ENCODE assay signal across 21 mouse cellular contexts in genomic region chr3:123754927-123755326, GRCm38 (mm10).
DNase-seq lines count a peak whose midpoint lies in the region; ATAC-seq and TF ChIP-seq lines count a peak whose summit lies in the region.
"Had no signal": no experiment of that assay in that cellular context is flagged by ENCODE, and none has a peak within 500 bp of the region (broad histone marks: within the 10 kb centered on the region; RNA-seq: fewer than 3 reads in every experiment).

No protein-coding gene starts in this region.

- H3K27ac ChIP-seq in left cerebral cortex, adult 2 months = peak overlapping the region; percentile 80
- no peak overlapping the region for H3K27ac ChIP-seq in hindbrain, embryonic 14.5 days
- no peak overlapping the region for H3K27ac ChIP-seq in neural tube, embryonic 15.5 days (replicated peaks)
- H3K27ac ChIP-seq: embryonic facial prominence, embryonic 12.5 days; heart, embryonic 13.5 days; hindbrain, embryonic 13.5 days; limb, embryonic 13.5 days; liver, embryonic 13.5 days; lung, embryonic 15.5 days; stomach, embryonic 15.5 days had no signal

- H3K4me3 ChIP-seq in left cerebral cortex, adult 2 months = no peak overlapping the region
- H3K4me3 ChIP-seq in myocyte = no peak overlapping the region
- no peak overlapping the region for H3K4me3 ChIP-seq in hindbrain, embryonic 14.5 days (replicated peaks; ENCODE audit: low read length)
- H3K4me3 ChIP-seq in neural tube, embryonic 15.5 days (replicated peaks) = no peak overlapping the region
- H3K4me3 ChIP-seq: embryonic facial prominence, embryonic 12.5 days; heart, embryonic 13.5 days; hindbrain, embryonic 13.5 days; limb, embryonic 13.5 days; liver, embryonic 13.5 days; lung, embryonic 15.5 days; stomach, embryonic 15.5 days had no signal

- no peak overlapping the region for H3K9ac ChIP-seq in hindbrain, embryonic 14.5 days
- no peak overlapping the region for H3K9ac ChIP-seq in neural tube, embryonic 15.5 days (replicated peaks)
- H3K9ac ChIP-seq: embryonic facial prominence, embryonic 12.5 days; heart, embryonic 13.5 days; hindbrain, embryonic 13.5 days; limb, embryonic 13.5 days; liver, embryonic 13.5 days; lung, embryonic 15.5 days; stomach, embryonic 15.5 days had no signal

- no peaks in the 10 kb centered on the region for H3K36me3 ChIP-seq in myocyte (ENCODE audit: control insufficient read depth, insufficient read depth)
- H3K36me3 ChIP-seq in hindbrain, embryonic 14.5 days (replicated peaks; ENCODE audit: control insufficient read depth, insufficient read depth) = no peaks in the 10 kb centered on the region
- no peaks in the 10 kb centered on the region for H3K36me3 ChIP-seq in neural tube, embryonic 15.5 days
- H3K36me3 ChIP-seq: embryonic facial prominence, embryonic 12.5 days; heart, embryonic 13.5 days; hindbrain, embryonic 13.5 days; limb, embryonic 13.5 days; liver, embryonic 13.5 days; lung, embryonic 15.5 days; stomach, embryonic 15.5 days had no signal

- TF ChIP-seq POLR2A in myocyte (IDR thresholded peaks at IDR 0.05; ENCODE audit: insufficient read length, low read depth) = no peak

- WGBS in hindbrain, embryonic 14.5 days = 85% methylated on average over 1 of the region's 1 CpGs
- WGBS in neural tube, embryonic 15.5 days = 82% methylated on average over 1 of the region's 1 CpGs

- peak overlapping the region; percentile 75 for H3K4me2 ChIP-seq in myocyte (ENCODE audit: low read depth)
- no peak overlapping the region for H3K4me2 ChIP-seq in hindbrain, embryonic 14.5 days (replicated peaks)
- no peak overlapping the region for H3K4me2 ChIP-seq in neural tube, embryonic 15.5 days
- H3K4me2 ChIP-seq: embryonic facial prominence, embryonic 12.5 days; heart, embryonic 13.5 days; hindbrain, embryonic 13.5 days; limb, embryonic 13.5 days; liver, embryonic 13.5 days; lung, embryonic 15.5 days; stomach, embryonic 15.5 days had no signal

- H3K27me3 ChIP-seq in myocyte (ENCODE audit: control insufficient read depth, insufficient read depth, insufficient read length) = no peaks in the 10 kb centered on the region
- no peaks in the 10 kb centered on the region for H3K27me3 ChIP-seq in hindbrain, embryonic 14.5 days (ENCODE audit: control insufficient read depth, insufficient read depth, low read length)
- H3K27me3 ChIP-seq in neural tube, embryonic 15.5 days (replicated peaks) = no peaks in the 10 kb centered on the region
- H3K27me3 ChIP-seq: embryonic facial prominence, embryonic 12.5 days; heart, embryonic 13.5 days; hindbrain, embryonic 13.5 days; limb, embryonic 13.5 days; liver, embryonic 13.5 days; lung, embryonic 15.5 days; stomach, embryonic 15.5 days had no signal

- no peaks in the 10 kb centered on the region for H3K79me2 ChIP-seq in myocyte (ENCODE audit: control insufficient read depth, insufficient read depth)

- intact Hi-C loops in left cerebral cortex, adult 2 months (cut with DNase I) = loop anchor here (2.0 to 10.0 kb wide), 4 partner anchors 32 to 320 kb away; partner anchors contain the start of gene Ndst3
- intact Hi-C loops in left cerebral cortex, postnatal 10 days (cut with DNase I) = loop anchor here (10.0 kb wide), 1 partner anchor 320 kb away; no protein-coding TSS in a partner anchor

- H3ac ChIP-seq in myocyte (ENCODE audit: control insufficient read depth, insufficient read length) = no peak overlapping the region

- no peaks in the 10 kb centered on the region for H3K4me1 ChIP-seq in hindbrain, embryonic 14.5 days (replicated peaks; ENCODE audit: control insufficient read depth, insufficient read depth, low read length)
- no peaks in the 10 kb centered on the region for H3K4me1 ChIP-seq in neural tube, embryonic 15.5 days
- H3K4me1 ChIP-seq: embryonic facial prominence, embryonic 12.5 days; hindbrain, embryonic 13.5 days; limb, embryonic 13.5 days; liver, embryonic 13.5 days; lung, embryonic 15.5 days; stomach, embryonic 15.5 days had no signal

- no peaks in the 10 kb centered on the region for H3K9me3 ChIP-seq in hindbrain, embryonic 14.5 days (ENCODE audit: control insufficient read depth, low read length)
- H3K9me3 ChIP-seq in neural tube, embryonic 15.5 days (replicated peaks) = no peaks in the 10 kb centered on the region
- H3K9me3 ChIP-seq: embryonic facial prominence, embryonic 12.5 days; heart, embryonic 13.5 days; hindbrain, embryonic 13.5 days; limb, embryonic 13.5 days; liver, embryonic 13.5 days; lung, embryonic 15.5 days; stomach, embryonic 15.5 days had no signal

- no peak for TF ChIP-seq CTCF in left cerebral cortex, adult 2 months (IDR thresholded peaks at IDR 0.05)

- no peak for ATAC-seq in hindbrain, embryonic 14.5 days (ENCODE audit: low FRiP score)
- no peak for ATAC-seq in neural tube, embryonic 15.5 days (ENCODE audit: low FRiP score)

- peak in 1 of 2 experiments; percentile 10 for DNase-seq in left cerebral cortex, adult 2 months (ENCODE audit: extremely low spot score in 1 of 2, low spot score in 2 of 2)
- no peak for DNase-seq in left cerebral cortex, postnatal 10 days (ENCODE audit: extremely low spot score in 1 of 2, low spot score in 2 of 2)
- peak; percentile 86 for DNase-seq in 416B (ENCODE audit: low read depth)
- DNase-seq in Muller cell, postnatal 12 days (ENCODE audit: inconsistent ontology term) = peak; percentile 85
- no peak for DNase-seq in hindbrain, embryonic 14.5 days (ENCODE audit: low spot score)
- DNase-seq: adrenal gland, adult 8-10 months; cerebellum, adult 9-11 months; gastrocnemius, postnatal 14 days; heart, adult 18-20 months; kidney, adult 9 months; kidney, postnatal 25 days; liver, embryonic 13.5 days; lung, postnatal 4 days had no signal

TF ChIP-seq in myocyte, 11 proteins besides CTCF, POLR2A, EP300 and RAD21:
- no peak for TF ChIP-seq POLR2AphosphoS2 (IDR thresholded peaks at IDR 0.05; ENCODE audit: insufficient read length, low read depth)
- TF ChIP-seq CEBPB (IDR thresholded peaks at IDR 0.05; ENCODE audit: insufficient read depth, poor library complexity, severe bottlenecking) = no peak
- TF ChIP-seq E2F4 (IDR thresholded peaks at IDR 0.05; ENCODE audit: insufficient read depth) = no peak
- no peak for TF ChIP-seq USF1 (IDR thresholded peaks at IDR 0.05; ENCODE audit: low read depth)
- TF ChIP-seq MYOD1 (IDR thresholded peaks at IDR 0.05; ENCODE audit: control insufficient read depth in 1 of 3, insufficient read length in 2 of 3, low read depth in 2 of 3) = no peak

Comparison
In these comparisons a context has a peak if more than half of its experiments do, and no peak if none do; other contexts are left out.
1. DNase-seq: peak in 416B (single experiment) and Muller cell, postnatal 12 days (single experiment); none in left cerebral cortex, postnatal 10 days (0 of 2) and hindbrain, embryonic 14.5 days (single experiment).